Mouse (Mus musculus) CD4-positive, CD25-positive, alpha-beta regulatory T cell, adult 2 months (primary cell): ENCODE measurements around the gene Gm10638.

Source experiments
- DNase-seq: peaks from one replicate; pipeline ENCODE4 v3.0.0-alpha.2; 2012; ENCODE audit warnings: low read depth, low spot score

Gm10638 gene

GRCm38 (mm10) chr8:86786498-86786897 lies 41.0 kb downstream of the Gm10638 start:
- no peak for DNase-seq

- no peak for DNase-seq
These were observed 42.5 kb downstream of the Gm10638 start for GRCm38 (mm10) chr8:86787891-86788420.

GRCm38 (mm10) chr8:86789576-86789975 lies 44.1 kb downstream of the Gm10638 start:
- no peak for DNase-seq

- no peak for DNase-seq
These were observed 46.0 kb downstream of the Gm10638 start for GRCm38 (mm10) chr8:86791542-86791941.

GRCm38 (mm10) chr8:86794716-86795115 lies 49.2 kb downstream of the Gm10638 start:
- no peak for DNase-seq
